Mouse (Mus musculus) layer of hippocampus, postnatal 36 days (tissue): ENCODE measurements around the gene Rac1. TPM values are rescaled to one million over a fixed set of nuclear protein-coding genes. Genes with fewer than 3 reads are reported as not detected.
A peak's percentile ranks its signal among the peaks of the same experiment; 100 is the strongest.
"Not testable (repeated sequence)": the region's sequence is repeated elsewhere in the genome, so short reads cannot be mapped to it uniquely, and the experiment has no call there.

Source experiments
- DNase-seq, 2 experiments: peaks; one replicate each; pipeline ENCODE4 v3.0.0; 2022
- total RNA-seq, 2 experiments: library from RNA; stranded (reverse); gene quantifications; 2 replicates each; pipeline ENCODE4 v1.2.3; 2021

Gene Rac1
- 100 to 1,000 TPM; 408 to 440 TPM for total RNA-seq

- peak; percentile 96 for DNase-seq
Observed at GRCm38 (mm10) chr5:143527486-143528307, at the start of gene Rac1. Gene Rac1, minus strand, starts transcription at chr5:143528036.

- no peak for DNase-seq
Observed at GRCm38 (mm10) chr5:143574261-143575178, 46.7 kb upstream of the Rac1 start.

- DNase-seq, result no peak
Observed at GRCm38 (mm10) chr5:143573067-143573466, 45.2 kb upstream of the Rac1 start.

GRCm38 (mm10) chr5:143572195-143572594 lies 44.4 kb upstream of the Rac1 start:
- no peak for DNase-seq

GRCm38 (mm10) chr5:143567860-143568259 lies 40.0 kb upstream of the Rac1 start:
- peak; percentile 73 to 77 for DNase-seq

GRCm38 (mm10) chr5:143567258-143567670 lies 39.4 kb upstream of the Rac1 start:
- DNase-seq, result no peak

GRCm38 (mm10) chr5:143566804-143567203 lies 39.0 kb upstream of the Rac1 start:
- not testable (repeated sequence) for DNase-seq

GRCm38 (mm10) chr5:143561544-143562185 lies 33.8 kb upstream of the Rac1 start:
- DNase-seq, result peak in 1 of 2 experiments; percentile 26

- no peak for DNase-seq
Observed at GRCm38 (mm10) chr5:143561009-143561408, 33.2 kb upstream of the Rac1 start.

- no peak for DNase-seq
Observed at GRCm38 (mm10) chr5:143558731-143559130, 30.9 kb upstream of the Rac1 start.

- no peak for DNase-seq
Observed at GRCm38 (mm10) chr5:143555233-143555632, 27.4 kb upstream of the Rac1 start.

GRCm38 (mm10) chr5:143552911-143553310 lies 25.1 kb upstream of the Rac1 start:
- DNase-seq, result peak; percentile 77 to 78

GRCm38 (mm10) chr5:143548922-143549321 lies 21.1 kb upstream of the Rac1 start:
- not testable (repeated sequence) for DNase-seq

GRCm38 (mm10) chr5:143548401-143548846 lies 20.6 kb upstream of the Rac1 start:
- peak; percentile 95 to 97 for DNase-seq

GRCm38 (mm10) chr5:143547866-143548265 lies 20.0 kb upstream of the Rac1 start:
- no peak for DNase-seq

- DNase-seq, result peak; percentile 72 to 78
Observed at GRCm38 (mm10) chr5:143547384-143547783, 19.5 kb upstream of the Rac1 start.

- DNase-seq, result no peak
Observed at GRCm38 (mm10) chr5:143539111-143539510, 11.3 kb upstream of the Rac1 start.

GRCm38 (mm10) chr5:143537022-143537421 lies 9.2 kb upstream of the Rac1 start:
- DNase-seq, result no peak

GRCm38 (mm10) chr5:143534922-143535321 lies 7.1 kb upstream of the Rac1 start:
- no peak for DNase-seq

GRCm38 (mm10) chr5:143530715-143531114 lies 2.9 kb upstream of the Rac1 start:
- no peak for DNase-seq

GRCm38 (mm10) chr5:143528308-143528683 lies 460 bp upstream of the Rac1 start:
- DNase-seq, result no peak

GRCm38 (mm10) chr5:143526698-143527331 lies 1.0 kb downstream of the Rac1 start:
- DNase-seq, result peak in 1 of 2 experiments; percentile 41
